Mouse (Mus musculus) CH12.LX (cell line): ENCODE results near the gene Syna. TPM values are rescaled to one million over a fixed set of nuclear protein-coding genes. Genes with fewer than 3 reads are reported as not detected.

Experiments used
- DNase-seq: peaks from one replicate; pipeline ENCODE4 v3.0.0-alpha.2; 2013; ENCODE audit errors: extremely low read depth
- H3K27ac ChIP-seq: 2 replicates; pipeline ENCODE4 v1.5.1; 2012; ENCODE audit warnings: low read depth, mild to moderate bottlenecking, control low read depth, moderate library complexity; ENCODE audit not compliant: insufficient read depth
- H3K27me3 ChIP-seq: replicated peaks from 2 replicates; pipeline ENCODE3; 2012; ENCODE audit warnings: inconsistent platforms
- H3K36me3 ChIP-seq, 2 experiments: replicated peaks in 1 of 2; 2 replicates each; pipeline versions ENCODE3 to v1.6.1; 2012; ENCODE audit warnings: inconsistent platforms in 1 of 2, low read length in 1 of 2, mild to moderate bottlenecking in 1 of 2, mixed read lengths in 1 of 2, moderate library complexity in 1 of 2; ENCODE audit not compliant: control insufficient read depth in 1 of 2, insufficient read depth in 1 of 2
- H3K4me1 ChIP-seq, 2 experiments: 2 replicates each; pipeline ENCODE4 v1.6.1; 2012; ENCODE audit warnings: inconsistent platforms in 1 of 2, moderate library complexity in 1 of 2; ENCODE audit not compliant: insufficient read depth in 2 of 2, control insufficient read depth in 1 of 2
- H3K4me2 ChIP-seq: 2 replicates; pipeline ENCODE4 v1.6.1; 2012; ENCODE audit warnings: low read depth, mild to moderate bottlenecking, control low read depth; ENCODE audit not compliant: poor library complexity, insufficient read depth, severe bottlenecking
- H3K4me3 ChIP-seq, 3 experiments: fragments of 150-350 bp in 1 of 3; sonication (generic) in 1 of 3; replicated peaks in 1 of 3; 2 replicates each; pipeline versions ENCODE3 to v1.5.1; 2011 to 2012; ENCODE audit warnings: low read depth in 2 of 3, low read length in 2 of 3, mild to moderate bottlenecking in 2 of 3, moderate library complexity in 2 of 3, control low read depth in 1 of 3, improper control_type of control experiment in 1 of 3, inconsistent platforms in 1 of 3, mixed read lengths in 1 of 3; ENCODE audit not compliant: poor library complexity in 1 of 3
- H3K79me2 ChIP-seq: replicated peaks from 2 replicates; pipeline ENCODE4 v1.6.1; 2012; ENCODE audit warnings: mild to moderate bottlenecking, moderate library complexity; ENCODE audit not compliant: control insufficient read depth, poor library complexity, insufficient read depth, severe bottlenecking; ENCODE audit errors: extremely low read depth
- H3K9ac ChIP-seq: 2 replicates; pipeline ENCODE4 v1.6.1; 2012; ENCODE audit warnings: low read depth, mild to moderate bottlenecking, control low read depth, moderate library complexity; ENCODE audit not compliant: insufficient read depth
- H3K9me3 ChIP-seq: replicated peaks from 2 replicates; pipeline ENCODE3; 2012; ENCODE audit warnings: low read length, inconsistent platforms, mixed read lengths
- BHLHE40 ChIP-seq: IDR thresholded peaks from 2 replicates; pipeline ENCODE4 v1.6.1; 2011; ENCODE audit warnings: mild to moderate bottlenecking, low read depth, low read length, improper control_type of control experiment
- CHD1 ChIP-seq: IDR thresholded peaks from 2 replicates; pipeline ENCODE4 v1.6.1; 2012; ENCODE audit warnings: low read depth, low read length, improper control_type of control experiment, inconsistent platforms
- CTCF ChIP-seq, 2 experiments: IDR thresholded peaks in 1 of 2; conservative IDR thresholded peaks in 1 of 2; 2 replicates each; pipeline ENCODE4 v1.5.1; 2011 to 2012; ENCODE audit warnings: low read depth in 2 of 2, low read length in 2 of 2, improper control_type of control experiment in 1 of 2, inconsistent platforms in 1 of 2, mild to moderate bottlenecking in 1 of 2, moderate library complexity in 1 of 2
- EP300 ChIP-seq: IDR thresholded peaks from 2 replicates; pipeline ENCODE4 v1.6.1; 2011; ENCODE audit warnings: low read length, improper control_type of control experiment
- ETS1 ChIP-seq: conservative IDR thresholded peaks from 2 replicates; pipeline ENCODE4 v1.6.1; 2012; ENCODE audit warnings: low read depth, mild to moderate bottlenecking, inconsistent platforms, low read length, improper control_type of control experiment, moderate library complexity
- GABPA ChIP-seq: IDR thresholded peaks from 2 replicates; pipeline ENCODE4 v1.6.1; 2012; ENCODE audit warnings: low read depth, low read length, improper control_type of control experiment, inconsistent platforms; ENCODE audit not compliant: insufficient replicate concordance
- HCFC1 ChIP-seq: IDR thresholded peaks from 2 replicates; pipeline ENCODE4 v1.6.1; 2012; ENCODE audit warnings: low read depth, mild to moderate bottlenecking, inconsistent platforms, low read length, improper control_type of control experiment
- IRF4 ChIP-seq: IDR thresholded peaks from 2 replicates; pipeline ENCODE4 v1.6.1; 2014; ENCODE audit warnings: low read depth, mild to moderate bottlenecking, inconsistent platforms, low read length, improper control_type of control experiment
- JUN ChIP-seq: IDR thresholded peaks from 2 replicates; pipeline ENCODE4 v1.6.1; 2011; ENCODE audit warnings: low read depth, mild to moderate bottlenecking, low read length, improper control_type of control experiment, moderate library complexity; ENCODE audit not compliant: insufficient read depth
- KAT2A ChIP-seq: IDR thresholded peaks from 2 replicates; pipeline ENCODE4 v1.6.1; 2012; ENCODE audit warnings: low read length, improper control_type of control experiment, inconsistent platforms; ENCODE audit not compliant: insufficient replicate concordance
- MAZ ChIP-seq: IDR thresholded peaks from 2 replicates; pipeline ENCODE4 v1.6.1; 2012; ENCODE audit warnings: low read depth, mild to moderate bottlenecking, inconsistent platforms, low read length, improper control_type of control experiment, moderate library complexity
- MEF2A ChIP-seq: IDR thresholded peaks from 2 replicates; pipeline ENCODE4 v1.6.1; 2014; ENCODE audit warnings: low read depth, mild to moderate bottlenecking, inconsistent platforms, low read length, improper control_type of control experiment, borderline replicate concordance
- MXI1 ChIP-seq: IDR thresholded peaks from 2 replicates; pipeline ENCODE4 v1.6.1; 2011; ENCODE audit warnings: mild to moderate bottlenecking, low read depth, low read length, improper control_type of control experiment
- NELFE ChIP-seq: IDR thresholded peaks from 2 replicates; pipeline ENCODE4 v1.6.1; 2011; ENCODE audit warnings: low read depth, low read length, improper control_type of control experiment
- PAX5 ChIP-seq: IDR thresholded peaks from 2 replicates; pipeline ENCODE4 v1.6.1; 2012; ENCODE audit warnings: low read length, inconsistent platforms, mixed read lengths
- POLR2AphosphoS2 ChIP-seq: IDR thresholded peaks from 2 replicates; pipeline ENCODE4 v1.6.1; 2011; ENCODE audit warnings: low read depth, low read length, improper control_type of control experiment
- RAD21 ChIP-seq: IDR thresholded peaks from 2 replicates; pipeline ENCODE4 v1.6.1; 2011; ENCODE audit warnings: low read depth, mild to moderate bottlenecking, low read length, improper control_type of control experiment, moderate library complexity
- SMC3 ChIP-seq: IDR thresholded peaks from 2 replicates; pipeline ENCODE4 v1.6.1; 2011; ENCODE audit warnings: low read depth, low read length, improper control_type of control experiment
- TCF12 ChIP-seq: IDR thresholded peaks from 2 replicates; pipeline ENCODE4 v1.6.1; 2014; ENCODE audit warnings: low read depth, mild to moderate bottlenecking, inconsistent platforms, low read length, improper control_type of control experiment
- USF1 ChIP-seq: IDR thresholded peaks from 2 replicates; pipeline ENCODE4 v1.6.1; 2014; ENCODE audit warnings: low read depth, mild to moderate bottlenecking, inconsistent platforms, low read length, improper control_type of control experiment
- ZC3H11A ChIP-seq: IDR thresholded peaks from 2 replicates; pipeline ENCODE4 v1.6.1; 2012; ENCODE audit warnings: low read depth, mild to moderate bottlenecking, inconsistent platforms, low read length, improper control_type of control experiment
- ZMIZ1 ChIP-seq: IDR thresholded peaks from 2 replicates; pipeline ENCODE4 v1.6.1; 2012; ENCODE audit warnings: low read depth, mild to moderate bottlenecking, inconsistent platforms, low read length, improper control_type of control experiment
- dilution Hi-C: fragments of 300-500 bp; cut with MboI; formaldehyde crosslinking; loops from 2 replicates; pipeline ENCODE4 v1.14.3; 2020; ENCODE audit warnings: low sequenced_read_pairs; ENCODE audit not compliant: extremely low pct_unique_long_range_greater_than_20kb, extremely low pct_ligation_motif_present
- in situ Hi-C: fragments of 300-500 bp; cut with MboI; formaldehyde crosslinking; loops from 3 replicates; pipeline ENCODE4 v1.14.3; 2019; ENCODE audit warnings: low sequenced_read_pairs, low pct_ligation_motif_present, low pct_unique_long_range_greater_than_20kb, mixed read lengths
- polyA plus RNA-seq: library from polyadenylated mRNA; unstranded; fragments of >175 nt; gene quantifications from 2 replicates; pipeline ENCODE4 v1.2.1, GENCODE M21; 2012; ENCODE audit warnings: low read depth; ENCODE audit not compliant: insufficient read length
- total RNA-seq, 2 experiments: library from RNA; depleted of rRNA; stranded (reverse); fragments of 300-350 nt in 1 of 2; fragments of >200 nt in 1 of 2; gene quantifications; 2 replicates each; pipeline ENCODE4 v1.2.3; 2012 to 2014

The Syna gene
- total and polyA plus RNA-seq, 3 experiments: 0.13 to 4.0 (median 0.13) TPM

GRCm38 (mm10) chr5:134536036-134536435 lies 23.9 kb downstream of the Syna start:
- Histone ChIP-seq H3K9ac (no peak overlapping the region), H3K4me2 (no peak overlapping the region), H3K27me3 (no peaks in the 10 kb centered on the region), H3K27ac (no peak overlapping the region), H3K4me3 (no peak overlapping the region), H3K79me2 (no peaks in the 10 kb centered on the region), H3K4me1 (peaks cover 0 to 18% of the 10 kb centered on the region in 2 experiments; a peak in 2 of 4 replicates), H3K9me3 (peaks cover 10% of the 10 kb centered on the region), H3K36me3 (peaks cover 0 to 78% of the 10 kb centered on the region in 2 experiments)
- no peak for DNase-seq
- no peak for TF ChIP-seq BHLHE40
- no peak for TF ChIP-seq ETS1
- TF ChIP-seq TCF12: no peak
- TF ChIP-seq HCFC1: no peak
- TF ChIP-seq NELFE: no peak
- no peak for TF ChIP-seq IRF4
- no peak for TF ChIP-seq JUN
- no peak for TF ChIP-seq CTCF (conservative IDR thresholded peaks at IDR 0.05 in 1 of 2, IDR thresholded peaks at IDR 0.05 in 1 of 2; ENCODE audit: low read depth in 2 of 2, low read length in 2 of 2)
- no peak for TF ChIP-seq KAT2A
- TF ChIP-seq MEF2A: no peak
- no peak for TF ChIP-seq USF1
- no peak for TF ChIP-seq SMC3
- no peak for TF ChIP-seq ZC3H11A
- no peak for TF ChIP-seq MAZ
- no peak for TF ChIP-seq GABPA
- no peak for TF ChIP-seq EP300
- TF ChIP-seq MXI1: no peak
- TF ChIP-seq RAD21: no peak
- TF ChIP-seq CHD1: no peak
- no peak for TF ChIP-seq ZMIZ1
- dilution Hi-C loops (no loop called here), in situ Hi-C loops (no loop called here)

DNA sequence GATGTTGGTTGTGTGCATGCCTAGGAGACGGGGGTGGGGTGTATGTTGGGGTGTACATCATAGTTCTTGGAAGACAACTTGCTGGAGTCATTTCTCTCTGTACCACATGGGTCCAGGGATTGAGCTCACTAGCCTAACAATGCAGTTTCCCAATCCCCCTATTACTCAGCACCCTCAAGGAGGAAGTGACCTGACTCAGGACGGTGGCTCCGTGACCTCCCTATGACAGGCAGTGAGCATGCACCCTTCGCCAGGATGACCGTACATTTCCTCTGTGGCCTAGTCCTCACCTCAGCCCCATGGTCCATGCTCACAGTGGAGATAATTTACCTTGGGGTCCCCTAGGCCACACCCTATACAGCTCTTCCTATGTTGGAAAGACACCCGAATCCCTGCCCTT lies 27.6 kb downstream of the Syna start:
- DNase-seq: no peak
- in situ Hi-C loops (no loop called here), dilution Hi-C loops (no loop called here)
- Histone ChIP-seq H3K4me2 (no peak overlapping the region), H3K27me3 (no peaks in the 10 kb centered on the region), H3K9me3 (peaks cover 3% of the 10 kb centered on the region), H3K4me3 (no peak overlapping the region), H3K9ac (no peak overlapping the region), H3K27ac (no peak overlapping the region), H3K4me1 (0 out of 4 replicates have a peak, but pooled peaks cover 0 to 6% of the 10 kb centered on the region in 2 experiments), H3K79me2 (no peaks in the 10 kb centered on the region), H3K36me3 (peaks cover 0 to 74% of the 10 kb centered on the region in 2 experiments)
- TF ChIP-seq IRF4 (no peak), POLR2AphosphoS2 (no peak), PAX5 (no peak), BHLHE40 (no peak), KAT2A (no peak), ZC3H11A (no peak), TCF12 (no peak)
